Mouse (Mus musculus) erythroblast, embryonic 14.5 days (primary cell): ENCODE measurements around the gene Msantd3. TPM values are rescaled to one million over a fixed set of nuclear protein-coding genes. Genes with fewer than 3 reads are reported as not detected.
A peak's percentile ranks its signal among the peaks of the same experiment; 100 is the strongest.

ENCODE experiments used
- H3K27me3 ChIP-seq: 2 replicates; pipeline ENCODE4 v1.6.1; 2012; ENCODE audit warnings: inconsistent platforms; ENCODE audit not compliant: control insufficient read depth
- H3K36me3 ChIP-seq: 2 replicates; pipeline ENCODE4 v1.6.1; 2012; ENCODE audit warnings: mild to moderate bottlenecking, inconsistent platforms; ENCODE audit not compliant: control insufficient read depth
- H3K4me1 ChIP-seq: 2 replicates; pipeline ENCODE4 v1.6.1; 2012; ENCODE audit warnings: inconsistent platforms; ENCODE audit not compliant: control insufficient read depth
- H3K4me3 ChIP-seq: replicated peaks from 2 replicates; pipeline ENCODE3; 2012; ENCODE audit warnings: moderate library complexity, mild to moderate bottlenecking, inconsistent platforms
- H3K9me3 ChIP-seq: 2 replicates; pipeline ENCODE4 v1.6.1; 2012; ENCODE audit warnings: low read length, inconsistent platforms, mixed read lengths; ENCODE audit not compliant: control insufficient read depth
- GATA1 ChIP-seq: IDR thresholded peaks from 2 replicates; pipeline ENCODE4 v1.6.1; 2012; ENCODE audit warnings: low read length, inconsistent platforms, mixed read lengths
- TAL1 ChIP-seq: IDR thresholded peaks from 3 replicates; pipeline ENCODE4 v1.6.1; 2012; ENCODE audit warnings: low read length, inconsistent platforms, mixed read lengths
- polyA plus RNA-seq: library from polyadenylated mRNA; stranded (reverse); fragments of >175 nt; gene quantifications from 2 replicates; pipeline ENCODE4 v1.2.3, GENCODE M21; 2012

Msantd3 gene
- polyA plus RNA-seq, 1 experiment = not detected

DNA sequence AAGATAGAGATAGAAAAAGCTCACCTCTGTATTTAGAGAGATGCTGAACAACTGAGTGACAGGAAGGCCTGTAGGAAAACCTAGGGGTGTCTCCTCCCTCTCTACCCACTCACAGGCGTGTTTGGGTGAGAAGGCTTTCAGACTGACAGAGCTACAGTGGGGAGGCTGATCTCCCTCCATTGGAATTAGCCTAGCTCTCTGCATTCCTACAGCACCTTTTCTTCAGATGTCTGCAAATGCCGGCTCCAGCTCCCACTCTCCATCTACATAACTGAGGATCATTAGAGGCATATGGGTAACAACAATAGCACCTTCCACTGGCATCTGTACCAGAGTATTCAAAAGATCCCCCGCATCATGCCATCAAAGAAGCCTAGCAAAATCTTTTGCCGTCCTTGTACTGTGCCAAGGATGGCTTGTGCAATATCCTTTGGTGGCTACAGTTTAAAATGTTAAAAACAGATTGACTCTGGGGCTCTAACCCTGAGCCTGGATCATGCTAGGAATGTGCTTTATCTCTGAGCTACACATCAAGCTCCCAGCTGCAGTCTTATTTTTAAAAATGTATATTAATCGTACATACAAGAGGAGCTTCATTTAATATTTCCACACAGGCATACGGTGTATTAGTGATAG, 39.9 kb downstream of the Msantd3 start:
- Histone ChIP-seq H3K36me3 (no peaks in the 10 kb centered on the region), H3K4me3 (no peak overlapping the region), H3K9me3 (no peaks in the 10 kb centered on the region), H3K27me3 (peaks cover 11% of the 10 kb centered on the region), H3K4me1 (no peaks in the 10 kb centered on the region)
- TF ChIP-seq GATA1 (no peak), TAL1 (no peak)

DNA sequence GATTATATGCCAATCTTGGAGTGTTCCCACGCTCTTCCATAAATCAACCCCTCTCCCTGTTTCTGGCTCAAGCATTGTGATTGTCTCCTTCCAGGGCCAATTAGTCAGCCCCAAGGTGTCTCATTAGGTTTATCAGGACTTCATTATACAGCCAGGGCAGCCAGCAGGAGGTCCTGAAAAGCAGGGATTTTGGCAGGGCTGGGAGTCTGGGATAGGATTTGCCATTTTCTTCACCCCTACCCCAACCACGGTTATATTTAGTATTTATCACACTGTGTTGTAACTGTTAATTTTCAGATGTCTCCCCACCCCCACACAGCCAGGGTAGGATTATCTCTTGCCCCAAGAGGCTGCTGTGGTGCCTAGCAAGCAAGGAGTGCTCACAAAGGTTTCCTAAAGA, 41.5 kb downstream of the Msantd3 start:
- H3K9me3 ChIP-seq = no peaks in the 10 kb centered on the region
- no peaks in the 10 kb centered on the region for H3K4me1 ChIP-seq
- H3K36me3 ChIP-seq = no peaks in the 10 kb centered on the region
- H3K4me3 ChIP-seq = no peak overlapping the region
- TF ChIP-seq TAL1 (no peak), GATA1 (no peak)
- H3K27me3 ChIP-seq = peaks cover 27% of the 10 kb centered on the region

DNA sequence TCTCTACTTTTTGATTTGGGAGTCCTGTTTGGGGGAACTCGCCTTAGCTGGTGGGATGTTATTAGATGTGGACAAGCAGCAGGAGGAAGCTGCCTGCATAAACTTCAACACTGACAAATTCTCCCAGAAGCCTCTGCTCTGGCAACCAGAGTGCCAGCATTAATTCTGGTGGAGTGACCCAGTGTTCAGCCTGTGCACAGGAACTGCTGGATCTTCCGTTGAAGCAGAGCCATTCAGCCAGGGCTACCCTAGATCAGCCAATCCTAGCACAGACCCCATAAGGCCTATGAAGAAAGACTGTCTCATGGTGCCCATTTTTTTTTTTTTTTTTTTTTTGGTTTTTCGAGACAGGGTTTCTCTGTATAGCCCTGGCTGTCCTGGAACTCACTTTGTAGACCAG, 42.3 kb downstream of the Msantd3 start:
- no peak for TF ChIP-seq GATA1
- no peak for TF ChIP-seq TAL1
- Histone ChIP-seq H3K4me1 (no peaks in the 10 kb centered on the region), H3K36me3 (no peaks in the 10 kb centered on the region), H3K4me3 (no peak overlapping the region), H3K27me3 (peaks cover 32% of the 10 kb centered on the region), H3K9me3 (no peaks in the 10 kb centered on the region)

GRCm38 (mm10) chr4:48582941-48583340, 43.2 kb downstream of the Msantd3 start:
- Histone ChIP-seq H3K4me1 (no peaks in the 10 kb centered on the region), H3K27me3 (peaks cover 32% of the 10 kb centered on the region), H3K9me3 (peaks cover 2% of the 10 kb centered on the region), H3K36me3 (no peaks in the 10 kb centered on the region), H3K4me3 (no peak overlapping the region)
- TF ChIP-seq GATA1 (no peak), TAL1 (no peak)

DNA sequence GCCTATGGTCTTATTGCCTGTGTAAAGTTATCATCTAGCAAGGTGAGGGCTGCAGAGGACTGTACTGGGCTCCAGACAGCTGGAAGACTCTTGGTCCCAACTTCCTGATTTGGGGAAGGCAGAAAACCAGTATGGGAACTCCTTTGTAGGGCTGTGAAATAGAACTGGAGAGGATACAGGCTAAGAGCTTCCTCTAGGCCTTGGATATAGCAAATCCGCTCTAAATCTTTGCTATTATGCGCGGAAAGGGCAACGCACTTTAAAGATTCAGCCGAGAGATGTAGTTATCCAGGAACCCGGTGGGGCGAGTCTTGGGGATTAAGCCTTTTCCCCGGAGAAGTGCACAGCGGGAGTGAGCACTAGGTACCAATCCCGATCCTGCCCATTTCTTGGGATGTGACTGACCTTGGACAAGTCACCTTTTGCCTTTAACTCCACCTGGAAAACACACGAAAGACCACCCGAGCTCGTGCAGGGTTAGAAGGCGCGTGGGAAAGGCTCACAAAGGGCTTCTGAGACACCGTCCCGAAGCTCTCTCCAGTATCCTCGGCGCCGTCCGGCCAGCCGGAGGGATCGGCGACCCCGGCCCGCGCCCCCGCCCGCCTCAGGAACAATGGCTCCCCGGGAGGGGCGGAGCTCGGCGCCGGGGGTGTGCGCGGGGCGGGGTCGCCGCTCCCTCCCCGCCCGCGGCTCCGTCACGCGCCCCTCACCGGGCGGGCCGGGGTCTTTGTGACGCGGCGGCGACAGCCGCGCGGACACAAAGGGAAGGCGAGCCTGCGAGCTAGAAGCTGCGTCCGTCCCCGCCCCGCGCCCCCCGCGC, 44.9 kb downstream of the Msantd3 start, which contains the start of gene Tmeff1:
Gene Tmeff1, plus strand, starts transcription at position 754 of the 820 bp plus-strand sequence.
- H3K36me3 ChIP-seq = no peaks in the 10 kb centered on the region
- H3K4me3 ChIP-seq = peak within 1 kb of the TSS; percentile 48
- TF ChIP-seq GATA1 (no peak), TAL1 (no peak)
- H3K9me3 ChIP-seq = peaks cover 2% of the 10 kb centered on the region
- H3K4me1 ChIP-seq = no peaks in the 10 kb centered on the region
- H3K27me3 ChIP-seq = peaks cover 32% of the 10 kb centered on the region

DNA sequence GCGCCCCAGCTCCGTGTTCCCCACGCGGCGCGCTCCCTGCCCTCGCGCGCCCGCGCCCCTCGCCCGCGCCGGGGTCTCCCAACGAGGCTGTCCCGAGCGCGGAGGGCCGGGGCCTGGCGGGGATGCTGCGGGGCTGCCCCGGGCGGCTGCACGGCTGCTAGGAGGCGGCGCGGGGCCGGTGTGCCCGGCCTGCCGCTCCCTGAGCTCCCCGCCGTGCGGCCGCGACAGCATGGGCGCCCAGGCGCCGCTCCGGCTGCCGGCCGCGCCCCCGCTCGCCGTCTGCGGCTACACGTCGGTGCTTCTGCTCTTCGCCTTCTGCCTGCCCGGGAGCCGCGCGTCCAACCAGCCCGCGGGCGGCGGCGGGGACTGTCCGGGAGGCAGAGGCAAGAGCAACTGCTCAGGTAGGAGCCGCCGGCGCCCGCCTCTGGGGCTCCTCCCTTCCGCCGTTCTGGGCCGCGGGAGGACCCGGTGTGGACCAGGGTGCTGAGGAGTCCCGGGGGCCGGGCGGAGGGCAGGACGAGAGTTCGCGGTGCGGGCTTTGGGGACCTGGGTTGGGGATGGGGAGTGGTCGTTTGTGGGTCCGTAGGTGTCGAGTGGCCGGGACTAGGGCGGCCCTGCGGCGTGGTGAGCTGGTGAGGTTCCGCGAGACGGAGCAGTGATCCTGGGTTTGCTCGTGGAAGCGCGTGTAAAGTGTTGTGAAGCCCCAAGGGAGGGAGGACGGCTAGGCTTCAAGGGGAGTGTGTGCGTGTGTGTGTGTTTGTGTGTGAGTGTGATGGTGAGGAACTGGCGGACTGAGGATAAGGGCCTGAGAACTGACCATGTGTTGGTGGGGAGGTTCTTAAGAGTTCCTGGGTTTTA, 45.7 kb downstream of the Msantd3 start:
- Histone ChIP-seq H3K27me3 (peaks cover 32% of the 10 kb centered on the region), H3K36me3 (no peaks in the 10 kb centered on the region), H3K4me3 (peak overlapping the region; percentile 48), H3K4me1 (no peaks in the 10 kb centered on the region), H3K9me3 (peaks cover 2% of the 10 kb centered on the region)
- TF ChIP-seq GATA1 (no peak), TAL1 (no peak)

GRCm38 (mm10) chr4:48586099-48586821, 46.5 kb downstream of the Msantd3 start:
- Histone ChIP-seq H3K4me3 (peak overlapping the region; percentile 48), H3K4me1 (no peaks in the 10 kb centered on the region), H3K9me3 (peaks cover 2% of the 10 kb centered on the region), H3K27me3 (peaks cover 32% of the 10 kb centered on the region), H3K36me3 (no peaks in the 10 kb centered on the region)
- no peak for TF ChIP-seq GATA1
- no peak for TF ChIP-seq TAL1

DNA sequence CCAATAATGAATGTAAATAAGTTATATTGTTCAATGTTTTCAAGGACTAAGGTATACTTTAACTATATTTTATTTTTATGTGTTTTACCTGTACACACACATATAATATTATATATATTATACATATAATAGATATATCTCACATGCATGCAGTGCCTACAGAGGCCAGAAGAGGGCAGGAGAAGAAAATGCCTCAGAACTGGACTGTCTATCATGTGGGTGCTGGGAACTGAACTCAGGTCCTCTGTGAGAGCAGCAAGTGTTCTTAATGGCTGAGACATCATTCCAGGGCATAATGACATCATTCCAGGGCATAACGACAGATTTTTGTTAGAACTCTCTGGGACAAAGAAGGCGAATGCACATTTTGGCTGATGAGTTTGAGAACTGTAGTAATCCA, 47.8 kb downstream of the Msantd3 start:
- TF ChIP-seq TAL1 (no peak), GATA1 (no peak)
- Histone ChIP-seq H3K27me3 (peaks cover 32% of the 10 kb centered on the region), H3K4me3 (no peak overlapping the region), H3K4me1 (no peaks in the 10 kb centered on the region), H3K36me3 (no peaks in the 10 kb centered on the region), H3K9me3 (peaks cover 2% of the 10 kb centered on the region)
